Comparison of ENCODE assay signal across 14 mouse cellular contexts in the genomic region with DNA sequence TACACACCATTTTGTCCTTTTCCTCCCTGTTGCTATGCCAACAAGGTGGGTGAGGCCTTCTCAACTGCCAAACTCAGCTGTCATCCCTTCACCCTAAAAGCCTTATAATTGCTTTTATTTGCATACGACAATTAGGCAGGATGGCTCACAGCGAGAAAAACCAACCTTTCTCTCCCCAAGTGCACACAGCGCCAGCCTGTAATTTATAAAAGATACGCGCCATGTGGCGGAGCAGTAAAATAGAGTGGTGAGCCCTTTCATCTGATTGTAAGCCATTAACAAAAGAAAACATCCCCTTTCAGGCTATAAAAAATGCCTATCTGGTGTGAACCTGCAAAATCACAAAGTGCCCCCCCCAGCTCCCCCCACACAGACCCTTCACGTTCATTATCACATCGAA.
DNase-seq lines count a peak whose midpoint lies in the region; ATAC-seq and TF ChIP-seq lines count a peak whose summit lies in the region.
"Had no signal": no experiment of that assay in that cellular context is flagged by ENCODE, and none has a peak within 500 bp of the region (broad histone marks: within the 10 kb centered on the region; RNA-seq: fewer than 3 reads in every experiment).

No protein-coding gene starts in this region.

- no peaks in the 10 kb centered on the region for H3K9me3 ChIP-seq in forebrain, embryonic 11.5 days (ENCODE audit: control insufficient read depth, low read length)
- H3K9me3 ChIP-seq in hindbrain, embryonic 15.5 days: no peaks in the 10 kb centered on the region
- no peaks in the 10 kb centered on the region for H3K9me3 ChIP-seq in midbrain, embryonic 16.5 days (replicated peaks; ENCODE audit: control insufficient read depth, low read length, poor library complexity, severe bottlenecking)
- H3K9me3 ChIP-seq in intestine, postnatal 0 days (ENCODE audit: control insufficient read depth): no peaks in the 10 kb centered on the region
- H3K9me3 ChIP-seq: limb, embryonic 13.5 days had no signal

- DNase-seq in embryo, embryonic 10 days (ENCODE audit: low spot score): peak; percentile 58
- DNase-seq in forebrain, embryonic 11.5 days (ENCODE audit: low spot score): peak; percentile 70
- DNase-seq in natural killer cell, adult 2 months (ENCODE audit: low spot score in 2 of 2): no peak
- no peak for DNase-seq in thymus, postnatal 4 days
- DNase-seq in spleen, postnatal 14 days (ENCODE audit: low spot score in 2 of 2): no peak
- DNase-seq: cerebellum, postnatal 14 days; lung, embryonic 14.5 days; right cerebral cortex, adult 18-20 months; thymus, postnatal 25 days had no signal

- no peak overlapping the region for H3K4me2 ChIP-seq in forebrain, embryonic 11.5 days (ENCODE audit: low read depth, low read length, severe bottlenecking)
- peak overlapping the region; percentile 30; the same call in 1 of the 2 replicates for H3K4me2 ChIP-seq in hindbrain, embryonic 15.5 days
- peak overlapping the region; percentile 24; the same call in 1 of the 2 replicates for H3K4me2 ChIP-seq in midbrain, embryonic 16.5 days (ENCODE audit: low read length)
- no peak overlapping the region for H3K4me2 ChIP-seq in intestine, postnatal 0 days (replicated peaks; ENCODE audit: low read depth)
- H3K4me2 ChIP-seq: limb, embryonic 13.5 days; lung, embryonic 14.5 days had no signal

- TF ChIP-seq CTCF in intestine, postnatal 0 days (IDR thresholded peaks at IDR 0.05; ENCODE audit: low read depth): no peak

- H3K36me3 ChIP-seq in forebrain, embryonic 11.5 days (ENCODE audit: control insufficient read depth, insufficient read depth, low read length): no peaks in the 10 kb centered on the region
- H3K36me3 ChIP-seq in hindbrain, embryonic 15.5 days: no peaks in the 10 kb centered on the region
- H3K36me3 ChIP-seq in midbrain, embryonic 16.5 days (ENCODE audit: control insufficient read depth, insufficient read depth, low read length): no peaks in the 10 kb centered on the region
- no peaks in the 10 kb centered on the region for H3K36me3 ChIP-seq in intestine, postnatal 0 days (ENCODE audit: control insufficient read depth, insufficient read depth)
- H3K36me3 ChIP-seq: limb, embryonic 13.5 days had no signal

- ATAC-seq in forebrain, embryonic 11.5 days (replicated peaks; ENCODE audit: low FRiP score): peak; percentile 89
- ATAC-seq in hindbrain, embryonic 15.5 days (ENCODE audit: low FRiP score, low read depth): peak; percentile 42; the same call in 1 of the 2 replicates
- ATAC-seq in midbrain, embryonic 16.5 days: peak; percentile 80
- ATAC-seq in intestine, postnatal 0 days: no peak
- ATAC-seq: inflammation-experienced regulatory T-cells, adult 6 months had no signal

- H3K4me3 ChIP-seq in forebrain, embryonic 11.5 days (ENCODE audit: low read depth, low read length): no peak overlapping the region
- no peak overlapping the region for H3K4me3 ChIP-seq in hindbrain, embryonic 15.5 days
- H3K4me3 ChIP-seq in midbrain, embryonic 16.5 days (ENCODE audit: low read depth, low read length): no peak overlapping the region
- no peak overlapping the region for H3K4me3 ChIP-seq in intestine, postnatal 0 days (ENCODE audit: low read depth, low read length)
- H3K4me3 ChIP-seq: limb, embryonic 13.5 days had no signal

- H3K9ac ChIP-seq in forebrain, embryonic 11.5 days (ENCODE audit: low read length): no peak overlapping the region
- no peak overlapping the region for H3K9ac ChIP-seq in hindbrain, embryonic 15.5 days
- no peak overlapping the region for H3K9ac ChIP-seq in midbrain, embryonic 16.5 days (ENCODE audit: low read depth, low read length)
- no peak overlapping the region for H3K9ac ChIP-seq in intestine, postnatal 0 days (ENCODE audit: low read depth, low read length)
- H3K9ac ChIP-seq: limb, embryonic 13.5 days; lung, embryonic 14.5 days had no signal

- H3K27ac ChIP-seq in forebrain, embryonic 11.5 days (ENCODE audit: low read depth, low read length): peak overlapping the region; percentile 60; the same call in 1 of the 2 replicates
- peak overlapping the region; percentile 51 for H3K27ac ChIP-seq in hindbrain, embryonic 15.5 days (replicated peaks)
- H3K27ac ChIP-seq in midbrain, embryonic 16.5 days (ENCODE audit: low read length): peak overlapping the region; percentile 60
- no peak overlapping the region for H3K27ac ChIP-seq in intestine, postnatal 0 days (ENCODE audit: low read depth, low read length)
- H3K27ac ChIP-seq: limb, embryonic 13.5 days had no signal

- 14% methylated on average over 8 of the region's 8 CpGs for WGBS in forebrain, embryonic 11.5 days
- WGBS in hindbrain, embryonic 15.5 days: 9% methylated on average over 8 of the region's 8 CpGs
- 9% methylated on average over 8 of the region's 8 CpGs for WGBS in midbrain, embryonic 16.5 days
- 51% methylated on average over 8 of the region's 8 CpGs for WGBS in intestine, postnatal 0 days

- peaks cover 15% of the 10 kb centered on the region; the same call in 1 of the 2 replicates for H3K4me1 ChIP-seq in forebrain, embryonic 11.5 days (replicated peaks; ENCODE audit: control insufficient read depth, insufficient read depth, low read length)
- H3K4me1 ChIP-seq in hindbrain, embryonic 15.5 days (replicated peaks): peaks cover 8% of the 10 kb centered on the region
- peaks cover 2% of the 10 kb centered on the region; the same call in 1 of the 2 replicates for H3K4me1 ChIP-seq in midbrain, embryonic 16.5 days (ENCODE audit: control insufficient read depth, insufficient read depth, low read length)
- H3K4me1 ChIP-seq in intestine, postnatal 0 days (replicated peaks; ENCODE audit: control insufficient read depth, insufficient read depth, low read length): no peaks in the 10 kb centered on the region

- H3K27me3 ChIP-seq in forebrain, embryonic 11.5 days (ENCODE audit: control insufficient read depth, insufficient read depth, low read length): 0 out of 2 replicates have a peak, but pooled peaks cover 2% of the 10 kb centered on the region
- H3K27me3 ChIP-seq in hindbrain, embryonic 15.5 days: peaks cover 3% of the 10 kb centered on the region; the same call in 1 of the 2 replicates
- H3K27me3 ChIP-seq in midbrain, embryonic 16.5 days (ENCODE audit: control insufficient read depth, insufficient read depth, low read depth, low read length): no peaks in the 10 kb centered on the region; the same call in 1 of the 2 replicates
- no peaks in the 10 kb centered on the region for H3K27me3 ChIP-seq in intestine, postnatal 0 days (replicated peaks; ENCODE audit: control insufficient read depth, insufficient read depth, low read length)

Comparison
In these comparisons a context has a peak if more than half of its experiments do, and no peak if none do; other contexts are left out.
1. DNase-seq: peak in embryo, embryonic 10 days (single experiment) and forebrain, embryonic 11.5 days (single experiment); none in natural killer cell, adult 2 months (0 of 2), thymus, postnatal 4 days (single experiment) and spleen, postnatal 14 days (0 of 2).
2. H3K4me2 ChIP-seq: peak in hindbrain, embryonic 15.5 days (single experiment) and midbrain, embryonic 16.5 days (single experiment); none in forebrain, embryonic 11.5 days (single experiment) and intestine, postnatal 0 days (single experiment).